Mouse (Mus musculus): ENCODE measurements around the gene Rims3. TPM values are rescaled to one million over a fixed set of nuclear protein-coding genes. Genes with fewer than 3 reads are reported as not detected.

The Rims3 gene
- polyA plus RNA-seq (2014; fragmentation: Nextera tagmentation; extraction: Ambion mirVana): 20.7 and 20.9 TPM in 2 replicates

DNA sequence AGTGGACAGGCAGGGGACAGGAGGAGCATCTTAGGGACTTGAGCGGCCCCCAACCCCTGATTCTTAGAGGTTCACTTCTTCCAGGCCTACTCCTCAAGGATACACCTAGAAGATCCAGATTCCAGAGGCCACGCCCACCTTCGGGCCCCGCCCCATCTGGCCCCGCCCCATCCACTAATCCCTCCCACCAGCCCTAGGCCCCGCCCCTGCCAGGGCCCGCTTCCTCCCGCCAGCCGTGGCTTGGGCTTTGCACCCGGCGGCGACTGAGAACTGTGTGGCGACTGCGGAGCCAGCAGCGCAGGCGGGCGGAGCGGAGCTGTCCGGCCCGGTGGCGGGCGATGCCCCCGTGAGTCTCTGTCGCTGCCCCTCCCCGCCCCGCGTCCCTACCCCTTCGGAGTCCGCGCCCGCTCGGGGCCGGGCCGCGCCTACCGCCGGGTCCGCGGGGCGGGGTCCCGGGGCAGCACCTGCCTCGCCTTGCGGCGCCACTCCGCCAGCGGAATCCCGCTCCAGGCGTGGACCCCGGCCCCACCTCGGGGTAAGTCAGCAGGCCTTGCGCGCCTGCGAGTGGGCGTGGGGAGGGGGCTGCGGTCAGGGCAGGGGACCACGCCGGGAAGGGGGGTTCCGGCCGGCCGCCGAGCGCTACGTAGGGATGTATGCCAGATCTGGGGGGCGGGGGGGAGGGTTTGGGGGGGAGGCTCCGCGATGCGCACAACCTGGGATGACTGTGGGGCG lies at the start of gene Rims3:
TSS of gene Rims3 (plus strand) at position 229 of the 732 bp plus-strand sequence.
- H3K9me3 ChIP-seq (ENCODE audit: control insufficient read depth, low read length): no peaks in the 10 kb centered on the region
- H3K4me3 ChIP-seq (replicated peaks; ENCODE audit: low read depth, low read length): peak within 1 kb of the TSS; percentile 68
- peak within 1 kb of the TSS; percentile 84 for H3K4me2 ChIP-seq (ENCODE audit: low read length)
- ATAC-seq (ENCODE audit: low FRiP score, low TSS enrichment) (peak; percentile 72), DNase-seq (peak; percentile 79)
- no peaks in the 10 kb centered on the region for H3K36me3 ChIP-seq (ENCODE audit: control insufficient read depth, insufficient read depth, low read length)
- H3K27ac ChIP-seq (replicated peaks; ENCODE audit: low read depth, low read length): peak within 1 kb of the TSS; percentile 55
- WGBS: under 1% methylated on average over 68 of the region's 68 CpGs
- peak within 1 kb of the TSS; percentile 74 for H3K9ac ChIP-seq (replicated peaks; ENCODE audit: low read length)
- no peaks in the 10 kb centered on the region; the same call in 1 of the 2 replicates for H3K27me3 ChIP-seq (ENCODE audit: control insufficient read depth, insufficient read depth, low read length)
- H3K4me1 ChIP-seq (ENCODE audit: control insufficient read depth, insufficient read depth, low read length): peaks cover 19% of the 10 kb centered on the region; the same call in 1 of the 2 replicates

DNA sequence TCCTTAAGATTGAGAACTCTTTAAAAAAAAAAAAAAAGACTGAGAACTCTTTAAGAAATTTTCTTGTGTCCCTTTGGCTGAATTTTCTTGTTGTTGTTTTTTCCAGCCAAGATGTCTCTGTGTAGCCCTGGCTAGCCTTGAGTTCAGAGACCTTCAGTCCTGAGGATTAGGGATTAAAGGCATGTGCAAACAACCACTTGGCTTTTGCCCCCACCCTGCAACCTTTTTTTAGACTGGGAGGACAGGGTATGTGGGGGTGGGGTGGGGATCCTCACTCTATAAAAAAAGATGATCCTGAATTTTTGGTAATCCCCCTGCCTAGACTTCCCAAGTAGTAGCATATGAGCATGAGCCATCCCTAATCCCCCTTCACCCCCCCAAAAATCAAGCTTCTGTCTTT lies 48.8 kb upstream of the Rims3 start:
- H3K4me2 ChIP-seq (ENCODE audit: low read length): no peak overlapping the region
- H3K27ac ChIP-seq (replicated peaks; ENCODE audit: low read depth, low read length): no peak overlapping the region
- no peak for DNase-seq
- peaks cover 4% of the 10 kb centered on the region; the same call in 1 of the 2 replicates for H3K4me1 ChIP-seq (ENCODE audit: control insufficient read depth, insufficient read depth, low read length)
- H3K9ac ChIP-seq (replicated peaks; ENCODE audit: low read length): no peak overlapping the region
- no peaks in the 10 kb centered on the region for H3K9me3 ChIP-seq (ENCODE audit: control insufficient read depth, low read length)
- no peaks in the 10 kb centered on the region for H3K27me3 ChIP-seq (ENCODE audit: control insufficient read depth, insufficient read depth, low read length)
- no peaks in the 10 kb centered on the region for H3K36me3 ChIP-seq (ENCODE audit: control insufficient read depth, insufficient read depth, low read length)
- no peak overlapping the region for H3K4me3 ChIP-seq (replicated peaks; ENCODE audit: low read depth, low read length)
- ATAC-seq (ENCODE audit: low FRiP score, low TSS enrichment): no peak

DNA sequence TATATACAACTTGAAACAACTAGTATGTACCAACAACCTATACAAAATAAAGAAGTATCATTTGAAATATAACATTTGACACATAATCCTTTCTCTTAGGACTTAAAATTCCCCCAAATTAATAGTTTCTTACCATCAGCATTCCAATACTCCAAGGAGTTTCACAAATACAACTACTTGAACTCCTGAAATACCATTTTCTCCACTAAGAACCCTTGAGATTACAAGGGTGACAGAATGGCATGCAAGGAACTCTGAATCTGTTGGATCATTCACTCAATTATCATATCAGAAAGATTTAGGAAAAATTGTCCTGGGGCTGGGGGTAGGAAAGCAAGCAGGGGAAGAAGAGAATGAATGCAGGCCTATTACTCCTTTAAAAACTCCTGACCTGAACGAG lies 40.9 kb upstream of the Rims3 start:
- H3K36me3 ChIP-seq (ENCODE audit: control insufficient read depth, insufficient read depth, low read length): no peaks in the 10 kb centered on the region
- no peaks in the 10 kb centered on the region for H3K27me3 ChIP-seq (ENCODE audit: control insufficient read depth, insufficient read depth, low read length)
- peak overlapping the region; percentile 53 for H3K4me3 ChIP-seq (replicated peaks; ENCODE audit: low read depth, low read length)
- no peaks in the 10 kb centered on the region for H3K9me3 ChIP-seq (ENCODE audit: control insufficient read depth, low read length)
- ATAC-seq (ENCODE audit: low FRiP score, low TSS enrichment): no peak
- no peak overlapping the region for H3K9ac ChIP-seq (replicated peaks; ENCODE audit: low read length)
- DNase-seq: no peak
- 12% methylated on average over 1 of the region's 1 CpGs for WGBS
- H3K4me2 ChIP-seq (ENCODE audit: low read length): peak overlapping the region; percentile 81
- H3K4me1 ChIP-seq (ENCODE audit: control insufficient read depth, insufficient read depth, low read length): peaks cover 37% of the 10 kb centered on the region
- no peak overlapping the region for H3K27ac ChIP-seq (replicated peaks; ENCODE audit: low read depth, low read length)

DNA sequence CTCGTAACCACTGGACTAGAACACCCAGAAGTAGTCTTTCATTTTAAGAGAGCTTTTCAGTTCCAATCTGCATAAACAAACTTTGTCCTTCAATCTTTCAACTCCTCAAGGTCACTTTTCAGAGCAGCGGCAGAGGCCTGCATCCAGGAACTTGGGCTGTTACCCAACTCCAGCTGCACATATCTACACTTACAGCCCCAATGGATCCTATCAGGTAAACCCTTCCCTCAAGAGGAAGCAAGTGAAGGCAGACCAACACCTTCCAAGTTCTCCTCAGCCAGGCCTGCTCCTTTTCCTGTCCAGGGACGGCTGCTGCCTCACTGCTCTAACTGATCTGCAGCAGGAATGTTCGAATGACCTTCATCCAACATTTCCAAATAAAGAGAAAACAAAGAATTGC lies 40.4 kb upstream of the Rims3 start:
- ATAC-seq (ENCODE audit: low FRiP score, low TSS enrichment): no peak
- no peaks in the 10 kb centered on the region for H3K36me3 ChIP-seq (ENCODE audit: control insufficient read depth, insufficient read depth, low read length)
- H3K4me2 ChIP-seq (ENCODE audit: low read length): peak overlapping the region; percentile 81
- DNase-seq: no peak
- H3K4me1 ChIP-seq (ENCODE audit: control insufficient read depth, insufficient read depth, low read length): peaks cover 37% of the 10 kb centered on the region
- no peaks in the 10 kb centered on the region for H3K27me3 ChIP-seq (ENCODE audit: control insufficient read depth, insufficient read depth, low read length)
- no peaks in the 10 kb centered on the region for H3K9me3 ChIP-seq (ENCODE audit: control insufficient read depth, low read length)
- peak overlapping the region; percentile 53 for H3K4me3 ChIP-seq (replicated peaks; ENCODE audit: low read depth, low read length)
- H3K9ac ChIP-seq (replicated peaks; ENCODE audit: low read length): peak overlapping the region; percentile 54
- WGBS: 43% methylated on average over 4 of the region's 4 CpGs
- no peak overlapping the region for H3K27ac ChIP-seq (replicated peaks; ENCODE audit: low read depth, low read length)

DNA sequence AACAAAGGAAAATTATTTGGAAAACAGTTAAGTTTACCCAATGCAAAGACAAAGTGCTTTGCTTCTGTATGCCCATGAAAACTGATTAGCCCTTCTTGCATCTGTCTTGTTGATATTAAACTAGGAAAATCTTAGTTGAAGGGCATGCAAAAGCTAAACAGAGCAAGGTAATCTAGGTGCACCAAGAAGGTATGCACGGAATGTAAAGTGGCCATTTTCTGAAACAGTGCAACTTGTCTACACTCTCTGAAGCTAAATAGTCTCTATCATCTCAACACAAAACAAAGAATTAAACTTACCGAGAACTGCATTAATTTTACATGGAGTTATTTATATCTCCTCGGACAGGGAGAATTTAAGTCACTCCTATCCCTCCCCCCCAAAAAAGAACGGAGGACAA lies 39.5 kb upstream of the Rims3 start:
- DNase-seq (peak; percentile 28), ATAC-seq (ENCODE audit: low FRiP score, low TSS enrichment) (peak; percentile 41; the same call in 1 of the 2 replicates)
- peak overlapping the region; percentile 53; the same call in 1 of the 2 replicates for H3K27ac ChIP-seq (replicated peaks; ENCODE audit: low read depth, low read length)
- H3K4me2 ChIP-seq (ENCODE audit: low read length): peak overlapping the region; percentile 81
- 12% methylated on average over 4 of the region's 4 CpGs for WGBS
- peaks cover 34% of the 10 kb centered on the region for H3K4me1 ChIP-seq (ENCODE audit: control insufficient read depth, insufficient read depth, low read length)
- peak overlapping the region; percentile 53 for H3K4me3 ChIP-seq (replicated peaks; ENCODE audit: low read depth, low read length)
- H3K9ac ChIP-seq (replicated peaks; ENCODE audit: low read length): peak overlapping the region; percentile 54
- no peaks in the 10 kb centered on the region for H3K36me3 ChIP-seq (ENCODE audit: control insufficient read depth, insufficient read depth, low read length)
- H3K9me3 ChIP-seq (ENCODE audit: control insufficient read depth, low read length): no peaks in the 10 kb centered on the region
- H3K27me3 ChIP-seq (ENCODE audit: control insufficient read depth, insufficient read depth, low read length): no peaks in the 10 kb centered on the region

DNA sequence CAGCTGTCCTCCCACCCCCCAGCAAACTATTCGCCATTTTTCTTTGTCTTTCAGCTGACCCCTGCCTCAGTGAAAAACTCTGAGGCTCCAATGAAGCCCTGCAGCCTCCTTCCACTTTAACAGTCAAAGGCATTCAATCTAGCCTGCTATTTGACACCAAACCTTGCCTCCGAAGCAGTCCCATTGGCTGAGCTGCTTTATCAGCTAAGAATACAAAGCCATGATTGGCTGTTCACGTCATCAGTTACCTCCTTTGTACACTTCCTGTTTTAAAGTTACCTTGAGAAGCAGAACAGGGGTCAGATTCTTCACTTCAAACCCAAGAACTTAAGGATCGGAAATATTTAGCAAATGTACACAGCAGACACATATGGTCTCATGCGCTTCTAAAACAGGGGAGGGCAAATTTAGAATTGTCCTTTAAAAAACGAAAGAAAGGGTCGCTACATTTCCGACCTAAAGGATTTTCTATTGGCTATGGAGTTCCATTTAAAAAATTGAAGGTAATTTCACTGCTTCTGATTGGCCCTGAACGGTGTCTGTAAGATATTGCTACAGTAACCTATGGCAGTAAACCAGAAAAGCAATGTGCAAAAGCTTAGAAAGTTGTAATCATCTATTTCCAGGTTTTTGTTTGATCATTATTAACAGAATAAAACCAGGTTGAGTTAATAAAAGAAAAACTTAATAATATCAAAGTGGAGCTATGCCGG lies 38.8 kb upstream of the Rims3 start:
- ATAC-seq (ENCODE audit: low FRiP score, low TSS enrichment) (peak; percentile 98), DNase-seq (peak; percentile 94)
- Histone ChIP-seq H3K27me3 (ENCODE audit: control insufficient read depth, insufficient read depth, low read length) (no peaks in the 10 kb centered on the region), H3K9me3 (ENCODE audit: control insufficient read depth, low read length) (no peaks in the 10 kb centered on the region), H3K9ac (replicated peaks; ENCODE audit: low read length) (peak overlapping the region; percentile 54), H3K27ac (replicated peaks; ENCODE audit: low read depth, low read length) (peak overlapping the region; percentile 53), H3K36me3 (ENCODE audit: control insufficient read depth, insufficient read depth, low read length) (no peaks in the 10 kb centered on the region), H3K4me3 (replicated peaks; ENCODE audit: low read depth, low read length) (peak overlapping the region; percentile 53), H3K4me2 (ENCODE audit: low read length) (peak overlapping the region; percentile 81), H3K4me1 (ENCODE audit: control insufficient read depth, insufficient read depth, low read length) (peaks cover 34% of the 10 kb centered on the region)
- 9% methylated on average over 10 of the region's 10 CpGs for WGBS

DNA sequence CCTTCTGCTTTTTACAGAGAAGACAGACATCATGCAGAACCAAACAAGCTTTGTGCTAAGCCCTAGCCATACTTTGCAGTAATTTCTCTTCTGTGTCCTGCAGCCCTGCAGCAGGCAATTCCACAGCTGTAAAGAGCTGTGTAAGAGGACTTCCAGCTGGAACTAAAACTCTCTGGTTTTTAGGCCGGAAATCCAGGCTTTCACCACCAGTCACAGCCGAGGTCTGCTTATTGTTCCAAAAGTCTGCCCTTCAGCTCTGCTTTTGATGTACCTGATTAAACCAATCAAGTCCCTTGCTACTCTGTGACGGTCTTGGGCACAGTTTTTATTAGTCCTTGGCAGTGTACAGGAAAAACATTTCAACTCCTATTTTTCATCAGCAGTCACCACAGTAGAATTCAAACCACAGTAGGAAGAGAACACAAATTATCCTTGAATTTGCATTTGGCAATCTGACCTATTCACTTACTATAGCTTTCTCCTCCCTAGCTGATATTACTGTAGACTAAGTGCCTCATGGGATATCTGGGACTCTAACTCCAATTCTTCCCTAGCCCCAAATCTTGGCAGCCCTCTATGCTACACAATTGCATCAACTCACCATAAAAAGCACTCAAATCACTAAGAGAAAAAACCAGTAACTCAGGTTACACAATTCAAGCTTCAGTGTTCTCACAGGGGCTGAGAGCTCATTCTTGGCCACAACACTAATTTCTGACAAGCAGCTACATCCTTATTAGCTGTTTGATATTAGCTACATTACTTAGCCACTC lies 37.4 kb upstream of the Rims3 start:
- 29% methylated on average over 3 of the region's 3 CpGs for WGBS

DNA sequence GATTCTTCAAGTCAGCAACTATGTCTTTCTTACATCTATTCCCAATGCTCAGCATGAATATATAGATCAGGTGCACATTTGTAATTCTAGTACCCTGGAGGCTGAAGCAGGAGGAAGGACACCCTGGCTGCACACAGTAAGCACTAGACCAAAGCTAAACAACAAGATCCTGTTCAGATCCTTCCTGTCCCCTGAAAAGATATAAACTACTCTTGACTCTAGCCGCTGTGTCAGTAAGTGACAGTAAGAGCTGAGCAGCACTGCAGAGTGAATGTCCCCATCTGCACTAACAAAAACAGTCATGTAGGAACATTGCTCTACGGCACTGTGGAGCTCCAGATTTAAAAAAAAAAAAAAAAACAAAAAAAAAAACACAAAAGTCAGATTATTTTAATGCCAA lies 36.7 kb upstream of the Rims3 start:
- no peak overlapping the region for H3K9ac ChIP-seq (replicated peaks; ENCODE audit: low read length)
- no peaks in the 10 kb centered on the region for H3K27me3 ChIP-seq (ENCODE audit: control insufficient read depth, insufficient read depth, low read length)
- DNase-seq: no peak
- H3K4me2 ChIP-seq (ENCODE audit: low read length): no peak overlapping the region
- no peaks in the 10 kb centered on the region for H3K36me3 ChIP-seq (ENCODE audit: control insufficient read depth, insufficient read depth, low read length)
- H3K4me3 ChIP-seq (replicated peaks; ENCODE audit: low read depth, low read length): no peak overlapping the region
- no peak overlapping the region for H3K27ac ChIP-seq (replicated peaks; ENCODE audit: low read depth, low read length)
- WGBS: 89% methylated on average over 2 of the region's 2 CpGs
- no peaks in the 10 kb centered on the region for H3K9me3 ChIP-seq (ENCODE audit: control insufficient read depth, low read length)
- ATAC-seq (ENCODE audit: low FRiP score, low TSS enrichment): no peak
- peaks cover 23% of the 10 kb centered on the region for H3K4me1 ChIP-seq (ENCODE audit: control insufficient read depth, insufficient read depth, low read length)

More for the DNA sequence above, 37.4 kb upstream of the Rims3 start:
- Histone ChIP-seq H3K36me3 (ENCODE audit: control insufficient read depth, insufficient read depth, low read length) (no peaks in the 10 kb centered on the region), H3K9ac (replicated peaks; ENCODE audit: low read length) (no peak overlapping the region), H3K9me3 (ENCODE audit: control insufficient read depth, low read length) (no peaks in the 10 kb centered on the region), H3K27ac (replicated peaks; ENCODE audit: low read depth, low read length) (no peak overlapping the region), H3K27me3 (ENCODE audit: control insufficient read depth, insufficient read depth, low read length) (no peaks in the 10 kb centered on the region), H3K4me3 (replicated peaks; ENCODE audit: low read depth, low read length) (no peak overlapping the region), H3K4me1 (ENCODE audit: control insufficient read depth, insufficient read depth, low read length) (peaks cover 30% of the 10 kb centered on the region), H3K4me2 (ENCODE audit: low read length) (no peak overlapping the region)
- ATAC-seq (ENCODE audit: low FRiP score, low TSS enrichment): no peak
- no peak for DNase-seq

Data from midbrain, embryonic 14.5 days (tissue).